Mouse (Mus musculus) frontal cortex, postnatal 14 days (tissue): ENCODE results near the gene Dhh.

Experiments used
- DNase-seq, 2 experiments: peaks; one replicate each; pipeline ENCODE4 v3.0.0; 2022; ENCODE audit warnings: low spot score in 2 of 2

Gene Dhh

GRCm38 (mm10) chr15:98851229-98851818 lies 47.0 kb downstream of the Dhh start:
- DNase-seq, result no peak

DNA sequence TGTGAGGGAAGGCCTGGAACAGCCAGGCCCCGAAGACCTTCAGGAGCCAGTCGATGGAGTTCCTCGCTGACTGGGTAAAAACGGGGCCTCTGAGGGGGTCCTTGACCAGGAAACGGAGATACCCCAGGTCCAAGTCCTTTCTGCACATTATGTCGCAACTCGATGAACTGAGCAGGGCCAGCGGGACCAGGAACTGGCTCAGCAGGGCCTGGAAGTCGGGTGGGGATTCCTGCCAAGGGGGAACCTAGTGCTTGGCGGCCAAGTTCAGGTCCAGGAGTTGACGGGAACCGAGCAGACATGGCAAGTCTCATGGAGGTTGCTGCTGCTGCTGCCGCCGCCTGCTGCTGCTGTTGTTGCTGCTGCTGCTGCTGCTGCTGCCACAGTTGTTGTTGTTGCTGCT lies 47.7 kb downstream of the Dhh start:
- no peak for DNase-seq

DNA sequence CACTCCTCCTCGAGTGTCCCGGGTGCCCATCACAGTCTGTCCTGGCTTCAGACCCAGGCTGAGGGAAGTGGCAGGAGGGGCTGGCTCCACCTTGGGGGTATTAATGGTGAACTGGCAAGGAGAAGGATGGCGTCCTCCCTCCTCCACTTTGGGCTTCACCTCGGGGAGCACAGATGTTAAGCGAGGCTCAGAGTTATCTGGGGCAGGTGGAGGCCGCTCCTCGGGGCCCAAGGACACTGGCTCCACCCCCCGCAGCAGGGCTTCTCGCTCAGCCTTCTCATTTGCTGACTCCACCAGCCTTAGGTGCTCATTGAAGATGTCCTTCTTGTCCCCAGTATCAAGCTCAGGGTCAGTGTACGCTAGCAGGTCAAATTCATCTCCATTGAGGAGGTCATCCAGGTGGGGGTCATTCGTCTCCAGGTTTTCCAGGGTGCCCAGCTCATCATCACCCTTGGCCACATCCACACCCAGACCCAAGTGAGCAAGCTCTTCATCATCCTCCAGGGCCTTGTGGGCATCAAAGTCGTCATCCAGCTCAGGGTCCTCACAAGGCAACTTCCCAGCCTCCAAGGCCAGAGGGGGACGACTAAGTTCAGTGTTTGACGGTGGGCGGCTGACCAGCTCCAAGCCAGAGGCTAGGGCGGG lies 48.3 kb downstream of the Dhh start:
- no peak for DNase-seq

GRCm38 (mm10) chr15:98849165-98849564 lies 49.2 kb downstream of the Dhh start:
- DNase-seq, result no peak

GRCm38 (mm10) chr15:98846140-98846539 lies 52.2 kb downstream of the Dhh start:
- DNase-seq, result no peak

DNA sequence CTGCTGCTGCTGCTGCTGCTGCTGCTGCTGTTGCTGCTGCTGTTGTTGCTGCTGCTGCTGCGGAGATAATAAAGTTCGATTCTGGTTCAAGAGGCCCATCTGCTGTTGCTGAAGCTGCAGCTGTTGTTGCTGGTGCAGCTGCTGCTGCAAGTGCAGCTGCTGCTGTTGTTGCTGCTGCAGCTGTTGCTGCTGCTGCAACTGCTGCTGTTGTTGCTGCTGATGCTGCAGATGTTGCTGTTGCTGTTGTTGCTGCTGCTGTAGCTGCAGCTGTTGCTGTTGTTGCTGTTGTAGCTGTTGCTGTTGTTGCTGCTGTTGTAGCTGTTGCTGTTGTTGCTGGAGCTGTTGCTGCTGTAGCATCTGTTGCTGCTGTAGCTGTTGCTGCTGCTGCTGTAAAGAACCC lies 53.2 kb downstream of the Dhh start:
- no peak for DNase-seq

- DNase-seq, result no peak
Measured at GRCm38 (mm10) chr15:98843595-98844223, 54.6 kb downstream of the Dhh start.
